Mouse (Mus musculus) myocyte (in vitro differentiated cells): ENCODE measurements around the gene Itga11.

Experiments
- CEBPB ChIP-seq: IDR thresholded peaks from 2 replicates; pipeline ENCODE4 v1.6.1; 2011; ENCODE audit warnings: mild to moderate bottlenecking, moderate library complexity; ENCODE audit not compliant: poor library complexity, insufficient read depth, severe bottlenecking
- E2F4 ChIP-seq: IDR thresholded peaks from one replicate; pipeline ENCODE4 v1.6.1; 2011; ENCODE audit warnings: mild to moderate bottlenecking, control low read depth, moderate library complexity; ENCODE audit not compliant: insufficient read depth
- MAX ChIP-seq: IDR thresholded peaks from one replicate; pipeline ENCODE4 v1.6.1; 2011; ENCODE audit warnings: low read depth, mild to moderate bottlenecking, control low read depth
- MYOD1 ChIP-seq, 3 experiments: IDR thresholded peaks; one replicate each; pipeline ENCODE4 v1.6.1; 2011; ENCODE audit warnings: control low read depth in 2 of 3, low read depth in 2 of 3, mild to moderate bottlenecking in 2 of 3, moderate library complexity in 1 of 3; ENCODE audit not compliant: insufficient read length in 2 of 3, control insufficient read depth in 1 of 3
- MYOG ChIP-seq, 3 experiments: IDR thresholded peaks; one replicate each; pipeline ENCODE4 v1.6.1; 2011; ENCODE audit warnings: control low read depth in 2 of 3, low read depth in 2 of 3, mild to moderate bottlenecking in 2 of 3; ENCODE audit not compliant: insufficient read length in 2 of 3, control insufficient read depth in 1 of 3, insufficient read depth in 1 of 3
- POLR2A ChIP-seq: IDR thresholded peaks from one replicate; pipeline ENCODE4 v1.6.1; 2011; ENCODE audit warnings: low read depth, mild to moderate bottlenecking, control low read depth, moderate library complexity; ENCODE audit not compliant: insufficient read length
- POLR2AphosphoS2 ChIP-seq: IDR thresholded peaks from one replicate; pipeline ENCODE4 v1.6.1; 2011; ENCODE audit warnings: low read depth, control low read depth; ENCODE audit not compliant: insufficient read length
- REST ChIP-seq: IDR thresholded peaks from one replicate; pipeline ENCODE4 v1.6.1; 2011; ENCODE audit warnings: mild to moderate bottlenecking, control low read depth, moderate library complexity; ENCODE audit not compliant: insufficient read depth, insufficient read length
- SRF ChIP-seq: IDR thresholded peaks from one replicate; pipeline ENCODE4 v1.6.1; 2011; ENCODE audit warnings: low read depth; ENCODE audit not compliant: control insufficient read depth, insufficient read length
- TCF12 ChIP-seq: IDR thresholded peaks from one replicate; pipeline ENCODE4 v1.6.1; 2011; ENCODE audit warnings: mild to moderate bottlenecking, control low read depth; ENCODE audit not compliant: poor library complexity, insufficient read depth, severe bottlenecking
- TCF3 ChIP-seq: IDR thresholded peaks from one replicate; pipeline ENCODE4 v1.6.1; 2011; ENCODE audit warnings: low read depth, control low read depth; ENCODE audit not compliant: insufficient read length
- USF1 ChIP-seq: IDR thresholded peaks from one replicate; pipeline ENCODE4 v1.6.1; 2011; ENCODE audit warnings: low read depth, mild to moderate bottlenecking, control low read depth, moderate library complexity

DNA sequence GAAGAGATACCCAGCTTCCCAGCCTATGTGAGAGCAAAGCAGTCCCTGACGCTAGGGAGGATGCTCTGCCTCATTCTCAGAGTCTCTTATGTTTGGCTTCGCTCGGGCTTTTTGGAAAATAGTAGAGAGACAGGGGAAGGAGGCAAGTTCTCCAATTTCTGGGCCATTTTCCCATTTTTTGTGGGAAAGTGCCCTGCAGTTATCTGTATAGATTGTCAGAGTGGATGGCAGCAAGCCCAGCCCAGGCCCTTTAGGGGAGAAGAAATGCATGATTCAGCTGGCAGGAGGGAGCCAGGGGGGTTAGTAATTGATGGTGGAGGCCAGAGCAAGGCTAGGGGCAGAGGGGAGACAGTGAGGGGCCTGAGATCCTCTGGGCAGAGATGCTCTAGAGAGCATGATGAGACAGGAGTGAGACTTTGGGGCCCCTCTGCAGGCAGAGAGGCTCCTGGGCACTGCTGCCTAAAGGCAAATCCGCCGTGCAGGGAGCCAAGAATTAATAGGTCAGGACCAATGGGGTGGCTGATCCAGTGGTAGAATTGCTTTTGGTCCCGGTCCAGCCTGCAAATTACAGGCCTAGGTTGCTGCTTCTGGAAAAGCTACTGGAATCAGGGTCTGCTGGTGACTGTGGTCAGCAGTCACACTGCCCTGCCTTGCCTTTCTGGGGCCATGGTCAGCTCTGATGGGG is 31.8 kb upstream of the Itga11 start:
- TF ChIP-seq MAX (no peak), POLR2AphosphoS2 (no peak), TCF12 (no peak), MYOG (IDR thresholded peaks at IDR 0.05; ENCODE audit: control insufficient read depth in 1 of 3, insufficient read depth in 1 of 3, insufficient read length in 2 of 3, low read depth in 2 of 3) (no peak), E2F4 (no peak), POLR2A (no peak), SRF (no peak), TCF3 (no peak), USF1 (no peak), REST (no peak), CEBPB (no peak), MYOD1 (IDR thresholded peaks at IDR 0.05; ENCODE audit: control insufficient read depth in 1 of 3, insufficient read length in 2 of 3, low read depth in 2 of 3) (no peak)
